Mouse (Mus musculus): ENCODE measurements around the gene Bex3.

Bex3 gene

DNA sequence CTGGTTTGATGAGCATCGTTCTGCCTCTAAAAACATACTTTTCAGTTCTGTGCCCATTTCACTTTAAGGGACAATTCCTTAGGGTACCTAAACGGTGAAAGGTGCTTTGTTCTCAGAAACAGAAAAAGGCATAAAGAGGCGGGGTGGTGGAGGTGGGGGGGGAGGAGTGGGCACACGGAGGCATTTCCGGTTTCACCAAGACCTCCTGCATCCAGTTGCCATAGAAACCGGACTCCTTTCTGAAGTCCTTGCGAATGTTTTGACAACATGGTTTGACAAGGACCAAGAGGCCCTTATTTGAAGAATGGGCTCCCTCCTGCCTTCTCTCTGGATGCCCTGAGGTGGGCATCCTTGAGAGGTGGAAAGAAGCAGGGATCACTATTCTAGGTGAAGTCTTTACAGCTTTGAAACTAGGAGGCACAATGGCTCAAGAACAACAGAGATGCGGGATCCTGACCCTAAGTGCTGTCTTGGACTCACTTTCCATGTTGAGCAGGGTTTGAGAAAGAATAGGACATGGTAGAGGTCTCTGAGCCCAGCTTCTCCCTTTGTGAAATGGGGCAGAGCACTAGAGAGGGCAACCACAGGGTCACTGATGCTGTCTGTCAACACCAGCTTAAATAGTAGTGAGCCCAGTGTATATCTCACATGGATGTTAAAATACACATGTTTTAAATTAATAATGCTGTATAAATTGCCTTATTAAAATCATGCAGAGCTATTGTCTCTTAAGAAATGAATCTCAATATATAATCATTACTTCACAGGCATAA is 43.9 kb downstream of the Bex3 start:
- no peak for DNase-seq (ENCODE audit: low spot score)

DNA sequence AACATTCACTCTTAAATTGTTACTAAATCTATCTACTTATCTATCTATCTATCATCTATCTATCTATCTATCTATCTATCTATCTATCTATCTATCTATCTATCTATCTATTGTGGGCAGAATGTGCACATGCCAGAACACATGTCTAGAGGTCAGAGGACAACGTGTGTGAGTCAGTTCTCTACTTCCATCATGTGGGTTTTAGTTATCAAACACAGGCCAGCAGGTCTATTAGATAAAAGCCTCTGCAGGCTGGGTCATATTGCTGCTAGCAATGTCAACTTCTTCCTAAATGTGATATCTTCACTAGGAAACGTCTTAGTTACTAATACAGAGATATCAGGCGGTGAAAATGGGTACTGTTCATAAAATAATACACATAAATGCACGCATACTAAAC is 49.9 kb downstream of the Bex3 start:
- no peak for DNase-seq (ENCODE audit: low spot score)

All from lung, postnatal 25 days (tissue).